Mouse (Mus musculus) embryonic facial prominence, embryonic 12.5 days (tissue): ENCODE measurements at regions not wholly inside any gene's neighbourhood (a gene's known extent, or its start where the extent isn't known, plus 50 kb on each side); places are given as distances from the start of the nearest gene placed in this dataset.

ENCODE experiments used
- ATAC-seq: fragments of 200-750 bp; cut with Nextera tagmentation; 2 replicates; pipeline ENCODE4 v1.8.0; 2017; ENCODE audit not compliant: insufficient number of reproducible peaks, insufficient read depth, low FRiP score, low TSS enrichment
- H3K27ac ChIP-seq: fragments of 300-500 bp; sonication (generic); 2 replicates; pipeline ENCODE4 v1.5.1; 2016; ENCODE audit warnings: mild to moderate bottlenecking
- H3K27me3 ChIP-seq: fragments of 300-500 bp; sonication (generic); 2 replicates; pipeline ENCODE4 v1.6.1; 2016; ENCODE audit warnings: mild to moderate bottlenecking, moderate library complexity
- H3K36me3 ChIP-seq: fragments of 300-500 bp; sonication (generic); 2 replicates; pipeline ENCODE4 v1.6.1; 2016; ENCODE audit warnings: mild to moderate bottlenecking
- H3K4me1 ChIP-seq: fragments of 300-500 bp; sonication (generic); 2 replicates; pipeline ENCODE4 v1.6.1; 2016
- H3K4me2 ChIP-seq: fragments of 300-500 bp; sonication (generic); replicated peaks from 2 replicates; pipeline ENCODE4 v1.6.1; 2016; ENCODE audit warnings: mild to moderate bottlenecking, moderate library complexity
- H3K4me3 ChIP-seq: fragments of 300-500 bp; sonication (generic); 2 replicates; pipeline ENCODE4 v1.5.1; 2016; ENCODE audit warnings: mild to moderate bottlenecking
- H3K9ac ChIP-seq: fragments of 300-500 bp; sonication (generic); 2 replicates; pipeline ENCODE4 v1.6.1; 2016; ENCODE audit warnings: mild to moderate bottlenecking, moderate library complexity
- H3K9me3 ChIP-seq: fragments of 300-500 bp; sonication (generic); 2 replicates; pipeline ENCODE4 v1.6.1; 2016; ENCODE audit warnings: mild to moderate bottlenecking, moderate library complexity
- WGBS: fragments of 180-500 bp; shearing (Covaris S2); methylation state at CpG from one replicate; pipeline ENCODE4 v1.1.7; 2016; 5-methylcytosine and 5-hydroxymethylcytosine counted together

- H3K4me2 ChIP-seq, result no peak overlapping the region
- no peaks in the 10 kb centered on the region for H3K27me3 ChIP-seq
- no peak for ATAC-seq
- H3K9me3 ChIP-seq, result no peaks in the 10 kb centered on the region
- WGBS, result 87% methylated on average over 2 of the region's 2 CpGs
- H3K36me3 ChIP-seq, result no peaks in the 10 kb centered on the region
- H3K4me1 ChIP-seq, result peaks cover 9% of the 10 kb centered on the region; the same call in 1 of the 2 replicates
- no peak overlapping the region for H3K27ac ChIP-seq
- no peak overlapping the region for H3K9ac ChIP-seq
- H3K4me3 ChIP-seq, result no peak overlapping the region
Observed at GRCm38 (mm10) chr15:51507126-51507525, 2377.6 kb upstream of the Gm7489 start.

DNA sequence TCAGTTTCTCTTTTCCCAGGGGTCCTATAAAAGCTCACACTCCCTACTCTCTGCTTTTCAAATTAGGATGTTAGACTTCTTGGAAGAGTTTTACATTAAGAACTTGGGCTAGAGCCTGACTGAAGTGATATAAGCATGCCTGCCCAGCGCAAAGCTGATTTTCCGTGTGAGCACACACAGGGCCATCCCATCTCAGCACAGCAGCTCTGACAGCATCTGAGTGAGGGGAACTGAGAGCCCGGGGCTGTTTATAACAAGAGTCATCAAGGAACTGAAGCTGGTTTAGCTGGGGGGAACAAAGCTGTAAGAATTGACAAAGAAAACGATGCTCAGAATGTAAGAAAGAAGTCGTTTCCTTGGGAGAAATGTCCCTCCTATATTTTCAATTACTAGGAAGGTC is 2373.4 kb upstream of the Gm7489 start:
- Histone ChIP-seq H3K4me3 (no peak overlapping the region), H3K4me1 (peaks cover 6% of the 10 kb centered on the region; the same call in 1 of the 2 replicates), H3K9me3 (no peaks in the 10 kb centered on the region), H3K27ac (no peak overlapping the region), H3K9ac (no peak overlapping the region; the same call in 1 of the 2 replicates), H3K27me3 (no peaks in the 10 kb centered on the region), H3K36me3 (no peaks in the 10 kb centered on the region), H3K4me2 (no peak overlapping the region)
- no peak for ATAC-seq
- WGBS, result 14% methylated on average over 5 of the region's 5 CpGs

DNA sequence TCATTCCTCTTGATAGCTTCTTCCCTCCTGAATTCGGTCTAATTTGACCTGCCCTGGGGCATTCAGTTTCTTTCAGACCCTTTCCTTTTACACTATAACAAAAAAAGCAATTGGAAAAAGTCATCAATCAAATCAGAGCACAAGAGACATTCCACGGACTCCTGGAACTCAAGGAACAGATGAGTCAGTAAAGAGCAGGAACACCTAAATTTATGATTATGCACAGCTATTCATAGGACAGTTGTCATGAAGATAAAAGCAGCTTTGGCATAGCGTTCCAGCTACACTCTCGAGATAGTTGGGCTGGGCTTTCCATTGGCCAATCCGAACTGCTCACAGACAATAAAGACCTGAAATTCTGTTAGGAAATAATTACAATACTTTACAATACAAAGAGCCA is 2348.4 kb upstream of the Gm7489 start:
- Histone ChIP-seq H3K4me3 (no peak overlapping the region), H3K36me3 (no peaks in the 10 kb centered on the region), H3K4me1 (no peaks in the 10 kb centered on the region), H3K9me3 (no peaks in the 10 kb centered on the region), H3K9ac (no peak overlapping the region), H3K4me2 (no peak overlapping the region), H3K27ac (no peak overlapping the region), H3K27me3 (no peaks in the 10 kb centered on the region)
- no peak for ATAC-seq
- 57% methylated on average over 5 of the region's 5 CpGs for WGBS

DNA sequence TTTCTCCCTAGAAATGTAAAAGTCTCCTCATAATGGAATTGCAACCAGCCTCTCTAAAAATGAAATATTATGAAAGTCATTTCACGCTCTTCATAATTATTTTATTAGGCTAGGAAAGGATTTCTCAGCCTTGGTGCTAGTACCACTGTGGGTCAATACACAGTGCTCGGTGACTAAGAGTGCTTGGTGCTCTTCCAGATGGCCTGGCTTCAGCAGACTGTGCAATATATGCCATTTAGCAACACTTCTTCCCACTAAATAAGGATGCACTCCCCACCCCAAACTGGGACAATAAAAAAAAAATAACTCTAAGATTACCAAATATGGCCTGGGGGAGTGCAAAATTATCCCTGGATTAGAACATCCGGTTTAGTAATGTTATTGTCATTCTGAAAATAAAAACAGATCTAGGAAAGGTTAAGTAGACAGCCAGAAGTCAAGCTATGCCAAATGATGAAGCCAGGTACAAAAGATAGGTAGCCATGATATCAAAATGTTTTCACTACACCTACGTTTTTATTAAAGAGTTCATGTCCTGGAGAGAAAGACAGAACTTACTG is 2333.4 kb upstream of the Gm7489 start:
- Histone ChIP-seq H3K4me3 (no peak overlapping the region), H3K4me1 (no peaks in the 10 kb centered on the region), H3K27me3 (no peaks in the 10 kb centered on the region), H3K4me2 (no peak overlapping the region), H3K27ac (no peak overlapping the region), H3K9ac (no peak overlapping the region), H3K9me3 (no peaks in the 10 kb centered on the region), H3K36me3 (no peaks in the 10 kb centered on the region)
- WGBS, result 81% methylated on average over 4 of the region's 4 CpGs
- no peak for ATAC-seq

DNA sequence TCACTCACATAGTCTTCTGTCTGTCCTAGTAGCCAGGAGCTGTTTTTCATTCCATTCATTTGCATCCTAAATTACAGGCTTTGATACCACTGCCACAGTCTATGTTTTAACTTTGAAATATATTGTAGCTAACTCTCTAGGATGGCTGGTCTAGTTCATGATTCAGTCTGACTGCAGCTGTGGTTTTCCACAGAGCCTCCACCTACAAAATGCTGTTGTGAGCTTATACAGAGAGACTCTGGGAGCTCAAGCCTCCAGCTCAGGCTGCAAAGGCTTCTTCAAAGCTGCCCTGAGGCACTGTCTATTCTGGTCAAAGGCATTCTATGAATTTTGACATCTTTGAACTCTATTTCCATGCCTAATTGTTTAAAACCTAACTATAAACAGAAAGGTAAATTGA is 2326.5 kb upstream of the Gm7489 start:
- H3K36me3 ChIP-seq, result no peaks in the 10 kb centered on the region
- H3K9me3 ChIP-seq, result no peaks in the 10 kb centered on the region
- no peak overlapping the region for H3K4me2 ChIP-seq
- H3K27me3 ChIP-seq, result no peaks in the 10 kb centered on the region
- no peak overlapping the region for H3K9ac ChIP-seq
- ATAC-seq, result no peak
- H3K27ac ChIP-seq, result no peak overlapping the region
- no peaks in the 10 kb centered on the region for H3K4me1 ChIP-seq
- H3K4me3 ChIP-seq, result no peak overlapping the region

- no peaks in the 10 kb centered on the region for H3K4me1 ChIP-seq
- H3K27me3 ChIP-seq, result no peaks in the 10 kb centered on the region
- H3K4me2 ChIP-seq, result no peak overlapping the region
- H3K9ac ChIP-seq, result no peak overlapping the region
- H3K4me3 ChIP-seq, result no peak overlapping the region
- 84% methylated on average over 3 of the region's 3 CpGs for WGBS
- H3K27ac ChIP-seq, result no peak overlapping the region
- ATAC-seq, result no peak
- no peaks in the 10 kb centered on the region for H3K36me3 ChIP-seq
- no peaks in the 10 kb centered on the region for H3K9me3 ChIP-seq
Observed at GRCm38 (mm10) chr15:51565543-51565942, 2319.2 kb upstream of the Gm7489 start.

DNA sequence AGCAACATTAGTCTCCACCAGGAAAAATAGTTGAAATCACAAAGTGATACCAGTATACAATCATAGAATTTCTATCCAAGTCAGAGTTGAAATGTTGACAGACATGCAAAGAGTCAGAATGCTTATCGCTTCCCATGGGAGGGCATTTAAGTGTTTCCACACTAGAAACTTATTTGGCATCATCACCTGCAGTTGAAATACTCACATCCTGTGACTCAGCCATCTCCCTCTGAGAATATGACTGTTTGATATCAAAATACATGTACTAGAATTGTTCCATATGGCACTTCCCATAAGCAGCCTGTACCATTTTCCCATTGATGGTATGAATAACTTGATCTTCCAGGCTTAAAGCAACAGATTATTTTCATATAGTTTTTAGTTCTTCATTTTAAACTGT is 2314.1 kb upstream of the Gm7489 start:
- H3K36me3 ChIP-seq, result no peaks in the 10 kb centered on the region
- no peaks in the 10 kb centered on the region for H3K9me3 ChIP-seq
- no peaks in the 10 kb centered on the region for H3K27me3 ChIP-seq
- no peak overlapping the region for H3K9ac ChIP-seq
- H3K27ac ChIP-seq, result no peak overlapping the region
- no peak overlapping the region for H3K4me3 ChIP-seq
- WGBS, result 98% methylated on average over 1 of the region's 1 CpGs
- ATAC-seq, result no peak
- H3K4me1 ChIP-seq, result no peaks in the 10 kb centered on the region
- H3K4me2 ChIP-seq, result no peak overlapping the region

DNA sequence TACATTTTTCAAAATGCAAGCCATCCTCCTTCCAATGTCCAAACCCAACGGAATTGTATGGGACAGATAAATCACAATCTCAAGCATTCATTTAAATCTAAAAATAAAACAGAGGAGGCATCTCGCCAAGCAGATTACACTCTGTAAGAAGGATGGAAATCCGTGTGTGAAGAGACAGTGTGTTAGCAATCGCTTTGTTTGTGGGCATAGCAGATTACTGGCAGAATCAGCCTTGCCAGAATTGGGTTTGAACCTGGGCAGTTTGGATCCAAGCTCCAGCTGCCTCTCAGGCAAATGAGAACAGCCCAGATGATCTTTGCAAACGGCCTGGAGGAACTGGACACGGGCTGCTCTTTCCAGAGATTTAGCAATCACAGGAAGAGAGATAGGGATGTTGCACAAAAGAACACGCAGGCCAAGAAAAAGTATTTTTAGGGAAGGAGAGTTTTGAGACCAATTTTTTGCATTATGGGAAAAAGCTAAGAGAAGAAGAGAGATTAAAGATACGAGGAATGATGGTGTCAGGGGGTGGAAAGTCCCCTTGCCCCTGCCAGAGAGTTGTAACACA is 2310.1 kb upstream of the Gm7489 start:
- Histone ChIP-seq H3K36me3 (no peaks in the 10 kb centered on the region), H3K27me3 (no peaks in the 10 kb centered on the region), H3K9me3 (no peaks in the 10 kb centered on the region), H3K9ac (no peak overlapping the region), H3K27ac (no peak overlapping the region), H3K4me2 (no peak overlapping the region), H3K4me3 (no peak overlapping the region), H3K4me1 (no peaks in the 10 kb centered on the region)
- WGBS, result 80% methylated on average over 8 of the region's 8 CpGs
- ATAC-seq, result no peak

GRCm38 (mm10) chr15:51583636-51584035 is 2301.1 kb upstream of the Gm7489 start:
- no peak overlapping the region for H3K27ac ChIP-seq
- no peak overlapping the region for H3K9ac ChIP-seq
- WGBS, result 82% methylated on average over 1 of the region's 1 CpGs
- H3K4me1 ChIP-seq, result no peaks in the 10 kb centered on the region
- H3K4me3 ChIP-seq, result no peak overlapping the region
- no peaks in the 10 kb centered on the region for H3K27me3 ChIP-seq
- no peak for ATAC-seq
- H3K4me2 ChIP-seq, result no peak overlapping the region
- H3K9me3 ChIP-seq, result no peaks in the 10 kb centered on the region
- H3K36me3 ChIP-seq, result no peaks in the 10 kb centered on the region

DNA sequence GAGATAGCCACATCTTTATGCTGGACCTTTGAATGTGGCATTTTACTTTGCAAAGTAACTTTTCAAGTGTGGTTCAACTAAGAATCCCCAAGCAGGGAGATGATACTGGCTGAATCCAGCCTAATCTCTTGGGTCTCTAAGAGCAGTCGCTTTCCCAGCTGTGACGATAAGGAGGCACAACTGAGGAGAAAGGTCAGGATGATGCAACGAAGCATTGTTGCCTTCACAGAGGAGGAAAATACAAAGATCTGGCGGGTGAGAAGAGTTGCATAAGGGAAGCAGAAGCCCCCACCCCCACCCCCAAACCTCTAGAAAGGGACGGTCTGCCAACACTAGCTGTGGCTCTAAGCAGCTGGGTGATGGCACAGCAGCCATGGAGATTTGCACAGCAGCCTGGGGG is 2298.6 kb upstream of the Gm7489 start:
- Histone ChIP-seq H3K9me3 (no peaks in the 10 kb centered on the region), H3K4me3 (no peak overlapping the region), H3K4me1 (no peaks in the 10 kb centered on the region), H3K9ac (no peak overlapping the region), H3K27me3 (no peaks in the 10 kb centered on the region), H3K36me3 (no peaks in the 10 kb centered on the region), H3K4me2 (no peak overlapping the region), H3K27ac (no peak overlapping the region)
- no peak for ATAC-seq
- WGBS, result 78% methylated on average over 5 of the region's 5 CpGs

DNA sequence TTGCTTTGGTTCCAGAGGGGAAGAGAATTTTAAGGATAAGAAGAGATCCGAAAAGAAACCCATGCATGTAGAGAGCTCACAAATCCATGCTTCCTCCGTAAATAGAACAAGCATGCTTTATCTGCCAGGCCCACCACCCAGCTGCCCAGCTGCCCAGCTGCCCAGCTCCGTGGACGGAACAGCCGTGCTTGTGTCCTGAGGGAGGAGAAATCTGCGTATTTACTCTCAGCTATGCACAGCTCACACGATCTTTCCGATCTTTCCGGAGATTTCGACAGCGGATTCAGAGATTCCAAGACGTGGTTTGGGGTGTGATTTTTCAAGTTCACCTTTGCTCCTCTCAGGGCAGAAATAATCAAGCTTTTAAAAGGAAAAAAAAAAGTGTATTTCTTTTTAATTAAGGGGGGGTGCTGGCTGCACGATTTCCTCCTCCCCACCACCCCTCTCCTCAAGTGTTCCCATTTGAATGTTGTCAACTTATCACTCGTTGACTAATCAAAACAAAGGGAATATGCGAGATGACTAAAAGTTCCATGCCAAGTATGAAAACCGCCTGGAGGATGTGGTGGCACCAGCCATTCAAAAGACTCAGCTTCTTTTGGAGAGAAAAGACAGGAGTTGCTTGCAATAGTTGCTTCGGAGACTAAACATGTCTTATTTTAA is 2293.2 kb upstream of the Gm7489 start:
- Histone ChIP-seq H3K9me3 (no peaks in the 10 kb centered on the region), H3K4me2 (peak overlapping the region; percentile 40), H3K27me3 (no peaks in the 10 kb centered on the region), H3K4me3 (peak overlapping the region; percentile 16; the same call in 1 of the 2 replicates), H3K27ac (no peak overlapping the region), H3K36me3 (no peaks in the 10 kb centered on the region), H3K4me1 (peaks cover 12% of the 10 kb centered on the region; the same call in 1 of the 2 replicates), H3K9ac (no peak overlapping the region)
- no peak for ATAC-seq
- 22% methylated on average over 17 of the region's 17 CpGs for WGBS

DNA sequence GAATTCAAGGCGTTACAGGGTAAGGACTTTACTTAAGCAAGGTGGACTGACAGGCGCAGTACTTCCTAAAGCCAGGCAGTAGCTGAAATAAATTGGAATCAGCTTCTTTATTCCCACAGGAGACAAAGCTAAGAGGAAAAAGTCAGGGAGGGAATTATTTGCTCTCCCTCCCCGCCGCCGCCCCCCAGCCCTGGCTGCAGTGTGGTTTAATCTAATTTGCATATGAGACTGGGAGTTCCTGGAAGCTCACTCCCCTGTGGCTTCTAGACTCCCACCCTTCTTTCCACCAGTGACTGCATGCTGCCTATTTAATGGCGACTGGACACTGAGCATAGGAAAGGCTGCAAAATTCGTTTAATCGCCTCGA is 2292.7 kb upstream of the Gm7489 start:
- Histone ChIP-seq H3K4me1 (peaks cover 12% of the 10 kb centered on the region; the same call in 1 of the 2 replicates), H3K27ac (no peak overlapping the region), H3K9ac (no peak overlapping the region), H3K9me3 (no peaks in the 10 kb centered on the region), H3K4me3 (peak overlapping the region; percentile 16; the same call in 1 of the 2 replicates), H3K4me2 (peak overlapping the region; percentile 40), H3K27me3 (no peaks in the 10 kb centered on the region), H3K36me3 (no peaks in the 10 kb centered on the region)
- no peak for ATAC-seq
- 27% methylated on average over 9 of the region's 9 CpGs for WGBS
